Mouse (Mus musculus) ES-E14 (cell line): Measurements from ENCODE around the gene Gm11011.

Experiments
- HCFC1 ChIP-seq: IDR thresholded peaks from 2 replicates; pipeline ENCODE4 v1.6.1; 2012; ENCODE audit warnings: low read length, inconsistent platforms, borderline replicate concordance; ENCODE audit not compliant: insufficient read depth
- MAFK ChIP-seq: IDR thresholded peaks from 2 replicates; pipeline ENCODE4 v1.6.1; 2014; ENCODE audit warnings: mild to moderate bottlenecking, low read depth, low read length, inconsistent platforms; ENCODE audit not compliant: insufficient read depth
- ZC3H11A ChIP-seq: IDR thresholded peaks from 2 replicates; pipeline ENCODE4 v1.6.1; 2012; ENCODE audit warnings: low read depth, mild to moderate bottlenecking, inconsistent platforms, low read length, borderline replicate concordance

DNA sequence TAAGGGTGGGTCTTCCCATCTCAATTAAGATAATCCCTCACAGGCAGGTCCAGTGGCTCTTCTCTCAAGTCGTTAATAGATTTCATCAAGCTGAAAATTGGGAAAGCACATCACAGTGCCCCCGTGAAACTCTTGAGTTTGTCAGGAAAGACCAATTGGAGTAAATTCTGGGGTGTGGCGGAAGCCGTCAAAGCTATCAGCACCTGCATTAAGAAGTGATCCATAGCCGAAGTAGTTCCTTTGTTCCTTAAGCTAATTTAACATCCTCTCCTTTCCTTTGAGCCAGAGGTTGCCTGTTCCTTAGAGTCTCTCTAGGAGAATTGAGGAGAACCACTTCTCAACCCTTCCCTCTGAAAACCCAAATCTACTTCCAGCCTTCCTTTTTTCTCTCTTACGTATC is 28.5 kb upstream of the Gm11011 start:
- no peak for TF ChIP-seq HCFC1
- TF ChIP-seq ZC3H11A: no peak
- no peak for TF ChIP-seq MAFK
